In the genomic region with DNA sequence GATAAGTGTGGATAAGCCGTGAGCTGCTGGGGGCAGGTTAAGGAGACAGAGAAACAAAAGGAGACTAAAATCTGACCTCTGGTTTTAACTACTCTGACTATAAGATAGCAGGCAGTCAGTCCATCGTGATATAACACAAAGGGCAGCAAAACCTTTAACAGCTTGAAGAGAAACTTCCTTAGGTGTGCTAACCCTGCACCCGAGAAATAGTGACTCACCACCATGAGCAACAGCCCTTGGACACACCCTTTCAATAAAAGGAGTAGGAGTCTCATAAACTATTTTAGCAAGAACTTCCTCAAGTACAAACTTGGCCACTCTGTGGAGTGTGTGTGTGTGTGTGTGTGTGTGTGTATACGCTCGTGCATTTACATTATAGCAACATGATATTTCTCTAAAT, we compare ENCODE assay signal across 20 mouse cellular contexts. TPM values are rescaled to one million over a fixed set of nuclear protein-coding genes. Genes with fewer than 3 reads are reported as not detected.
"Had no signal": no experiment of that assay in that cellular context is flagged by ENCODE, and none has a peak within 500 bp of the region (broad histone marks: within the 10 kb centered on the region; RNA-seq: fewer than 3 reads in every experiment).

No protein-coding gene starts in this region.

- H3K4me1 ChIP-seq: limb, embryonic 10.5 days; liver, embryonic 15.5 days; midbrain, embryonic 12.5 days had no signal

- H3K27ac ChIP-seq: kidney, postnatal 0 days; left cerebral cortex, adult 2 months; limb, embryonic 10.5 days; liver, embryonic 15.5 days; midbrain, embryonic 12.5 days had no signal

- H3K4me3 ChIP-seq: left cerebral cortex, adult 2 months; limb, embryonic 10.5 days; liver, embryonic 15.5 days; midbrain, embryonic 12.5 days had no signal

- H3K9me3 ChIP-seq: limb, embryonic 10.5 days; liver, embryonic 15.5 days; midbrain, embryonic 12.5 days had no signal

- H3K36me3 ChIP-seq: limb, embryonic 10.5 days; liver, embryonic 15.5 days; midbrain, embryonic 12.5 days had no signal

- H3K4me2 ChIP-seq: liver, embryonic 11.5 days; liver, embryonic 15.5 days; lung, embryonic 14.5 days; midbrain, embryonic 12.5 days had no signal

- H3K9ac ChIP-seq: liver, embryonic 15.5 days; lung, embryonic 14.5 days; midbrain, embryonic 12.5 days had no signal

- DNase-seq: kidney, adult 11 months; kidney, adult 9 months; kidney, postnatal 4 days; lung, embryonic 14.5 days; right cerebral cortex, adult 18-20 months; right cerebral cortex, postnatal 25 days; thymus, postnatal 4 days had no signal

- H3K27me3 ChIP-seq: liver, embryonic 15.5 days; midbrain, embryonic 12.5 days had no signal

RNA-seq across cellular contexts. Expression of gene Hyal6, which starts 26.0 kb away (rescaled TPM):
- total RNA-seq: layer of hippocampus, adult 8-10 months; layer of hippocampus, postnatal 14 days; left cerebral cortex, adult 2 months; left cerebral cortex, postnatal 14 days; megakaryocyte-erythroid progenitor cell, adult 5-6 weeks; midbrain, postnatal 0 days had no signal
- polyA plus RNA-seq: kidney, postnatal 0 days; limb, embryonic 10.5 days; limb, embryonic 14.5 days; liver, embryonic 11.5 days; liver, embryonic 15.5 days; lung, embryonic 14.5 days; midbrain, embryonic 12.5 days; midbrain, postnatal 0 days; neural tube, embryonic 14.5 days had no signal

RNA-seq across cellular contexts. Expression of gene Hyal4, which starts 41.0 kb away (rescaled TPM):
- total RNA-seq: layer of hippocampus, adult 8-10 months; layer of hippocampus, postnatal 14 days; left cerebral cortex, adult 2 months; left cerebral cortex, postnatal 14 days; megakaryocyte-erythroid progenitor cell, adult 5-6 weeks; midbrain, postnatal 0 days had no signal
- polyA plus RNA-seq: limb, embryonic 10.5 days; limb, embryonic 14.5 days; liver, embryonic 11.5 days; lung, embryonic 14.5 days; midbrain, embryonic 12.5 days; midbrain, postnatal 0 days; neural tube, embryonic 14.5 days had no signal
